Mouse (Mus musculus) CH12.LX (cell line): ENCODE measurements around the gene Pla1a. TPM values are rescaled to one million over a fixed set of nuclear protein-coding genes. Genes with fewer than 3 reads are reported as not detected.

ENCODE experiments used
- DNase-seq: peaks from one replicate; pipeline ENCODE4 v3.0.0-alpha.2; 2013; ENCODE audit errors: extremely low read depth
- H3K27ac ChIP-seq: 2 replicates; pipeline ENCODE4 v1.5.1; 2012; ENCODE audit warnings: low read depth, mild to moderate bottlenecking, control low read depth, moderate library complexity; ENCODE audit not compliant: insufficient read depth
- H3K27me3 ChIP-seq: replicated peaks from 2 replicates; pipeline ENCODE3; 2012; ENCODE audit warnings: inconsistent platforms
- H3K36me3 ChIP-seq, 2 experiments: replicated peaks in 1 of 2; 2 replicates each; pipeline versions ENCODE3 to v1.6.1; 2012; ENCODE audit warnings: inconsistent platforms in 1 of 2, low read length in 1 of 2, mild to moderate bottlenecking in 1 of 2, mixed read lengths in 1 of 2, moderate library complexity in 1 of 2; ENCODE audit not compliant: control insufficient read depth in 1 of 2, insufficient read depth in 1 of 2
- H3K4me1 ChIP-seq, 2 experiments: 2 replicates each; pipeline ENCODE4 v1.6.1; 2012; ENCODE audit warnings: inconsistent platforms in 1 of 2, moderate library complexity in 1 of 2; ENCODE audit not compliant: insufficient read depth in 2 of 2, control insufficient read depth in 1 of 2
- H3K4me2 ChIP-seq: 2 replicates; pipeline ENCODE4 v1.6.1; 2012; ENCODE audit warnings: low read depth, mild to moderate bottlenecking, control low read depth; ENCODE audit not compliant: poor library complexity, insufficient read depth, severe bottlenecking
- H3K4me3 ChIP-seq, 3 experiments: fragments of 150-350 bp in 1 of 3; sonication (generic) in 1 of 3; replicated peaks in 1 of 3; 2 replicates each; pipeline versions ENCODE3 to v1.5.1; 2011 to 2012; ENCODE audit warnings: low read depth in 2 of 3, low read length in 2 of 3, mild to moderate bottlenecking in 2 of 3, moderate library complexity in 2 of 3, control low read depth in 1 of 3, improper control_type of control experiment in 1 of 3, inconsistent platforms in 1 of 3, mixed read lengths in 1 of 3; ENCODE audit not compliant: poor library complexity in 1 of 3
- H3K79me2 ChIP-seq: replicated peaks from 2 replicates; pipeline ENCODE4 v1.6.1; 2012; ENCODE audit warnings: mild to moderate bottlenecking, moderate library complexity; ENCODE audit not compliant: control insufficient read depth, poor library complexity, insufficient read depth, severe bottlenecking; ENCODE audit errors: extremely low read depth
- H3K9ac ChIP-seq: 2 replicates; pipeline ENCODE4 v1.6.1; 2012; ENCODE audit warnings: low read depth, mild to moderate bottlenecking, control low read depth, moderate library complexity; ENCODE audit not compliant: insufficient read depth
- H3K9me3 ChIP-seq: replicated peaks from 2 replicates; pipeline ENCODE3; 2012; ENCODE audit warnings: low read length, inconsistent platforms, mixed read lengths
- BHLHE40 ChIP-seq: IDR thresholded peaks from 2 replicates; pipeline ENCODE4 v1.6.1; 2011; ENCODE audit warnings: mild to moderate bottlenecking, low read depth, low read length, improper control_type of control experiment
- CHD1 ChIP-seq: IDR thresholded peaks from 2 replicates; pipeline ENCODE4 v1.6.1; 2012; ENCODE audit warnings: low read depth, low read length, improper control_type of control experiment, inconsistent platforms
- CHD2 ChIP-seq: IDR thresholded peaks from 2 replicates; pipeline ENCODE4 v1.6.1; 2011; ENCODE audit warnings: low read length, improper control_type of control experiment
- CTCF ChIP-seq, 2 experiments: IDR thresholded peaks in 1 of 2; conservative IDR thresholded peaks in 1 of 2; 2 replicates each; pipeline ENCODE4 v1.5.1; 2011 to 2012; ENCODE audit warnings: low read depth in 2 of 2, low read length in 2 of 2, improper control_type of control experiment in 1 of 2, inconsistent platforms in 1 of 2, mild to moderate bottlenecking in 1 of 2, moderate library complexity in 1 of 2
- E2F4 ChIP-seq: IDR thresholded peaks from 2 replicates; pipeline ENCODE4 v1.6.1; 2011; ENCODE audit warnings: low read depth, low read length, improper control_type of control experiment; ENCODE audit not compliant: insufficient replicate concordance
- ELF1 ChIP-seq: IDR thresholded peaks from 2 replicates; pipeline ENCODE4 v1.6.1; 2014; ENCODE audit warnings: low read depth, mild to moderate bottlenecking, inconsistent platforms, low read length, improper control_type of control experiment
- EP300 ChIP-seq: IDR thresholded peaks from 2 replicates; pipeline ENCODE4 v1.6.1; 2011; ENCODE audit warnings: low read length, improper control_type of control experiment
- ETS1 ChIP-seq: conservative IDR thresholded peaks from 2 replicates; pipeline ENCODE4 v1.6.1; 2012; ENCODE audit warnings: low read depth, mild to moderate bottlenecking, inconsistent platforms, low read length, improper control_type of control experiment, moderate library complexity
- GABPA ChIP-seq: IDR thresholded peaks from 2 replicates; pipeline ENCODE4 v1.6.1; 2012; ENCODE audit warnings: low read depth, low read length, improper control_type of control experiment, inconsistent platforms; ENCODE audit not compliant: insufficient replicate concordance
- HCFC1 ChIP-seq: IDR thresholded peaks from 2 replicates; pipeline ENCODE4 v1.6.1; 2012; ENCODE audit warnings: low read depth, mild to moderate bottlenecking, inconsistent platforms, low read length, improper control_type of control experiment
- IRF4 ChIP-seq: IDR thresholded peaks from 2 replicates; pipeline ENCODE4 v1.6.1; 2014; ENCODE audit warnings: low read depth, mild to moderate bottlenecking, inconsistent platforms, low read length, improper control_type of control experiment
- JUN ChIP-seq: IDR thresholded peaks from 2 replicates; pipeline ENCODE4 v1.6.1; 2011; ENCODE audit warnings: low read depth, mild to moderate bottlenecking, low read length, improper control_type of control experiment, moderate library complexity; ENCODE audit not compliant: insufficient read depth
- JUND ChIP-seq: conservative IDR thresholded peaks from 2 replicates; pipeline ENCODE4 v1.6.1; 2011; ENCODE audit warnings: low read depth, low read length, improper control_type of control experiment
- KAT2A ChIP-seq: IDR thresholded peaks from 2 replicates; pipeline ENCODE4 v1.6.1; 2012; ENCODE audit warnings: low read length, improper control_type of control experiment, inconsistent platforms; ENCODE audit not compliant: insufficient replicate concordance
- MAFK ChIP-seq: IDR thresholded peaks from 2 replicates; pipeline ENCODE4 v1.6.1; 2011; ENCODE audit warnings: low read length, improper control_type of control experiment; ENCODE audit not compliant: insufficient replicate concordance
- MAX ChIP-seq: IDR thresholded peaks from 2 replicates; pipeline ENCODE4 v1.6.1; 2011; ENCODE audit warnings: low read length, improper control_type of control experiment
- MAZ ChIP-seq: IDR thresholded peaks from 2 replicates; pipeline ENCODE4 v1.6.1; 2012; ENCODE audit warnings: low read depth, mild to moderate bottlenecking, inconsistent platforms, low read length, improper control_type of control experiment, moderate library complexity
- MEF2A ChIP-seq: IDR thresholded peaks from 2 replicates; pipeline ENCODE4 v1.6.1; 2014; ENCODE audit warnings: low read depth, mild to moderate bottlenecking, inconsistent platforms, low read length, improper control_type of control experiment, borderline replicate concordance
- MXI1 ChIP-seq: IDR thresholded peaks from 2 replicates; pipeline ENCODE4 v1.6.1; 2011; ENCODE audit warnings: mild to moderate bottlenecking, low read depth, low read length, improper control_type of control experiment
- MYC ChIP-seq: IDR thresholded peaks from 2 replicates; pipeline ENCODE4 v1.6.1; 2011; ENCODE audit warnings: low read depth, mild to moderate bottlenecking, improper control_type of control experiment, low read length
- NELFE ChIP-seq: IDR thresholded peaks from 2 replicates; pipeline ENCODE4 v1.6.1; 2011; ENCODE audit warnings: low read depth, low read length, improper control_type of control experiment
- NRF1 ChIP-seq: IDR thresholded peaks from 2 replicates; pipeline ENCODE4 v1.6.1; 2014; ENCODE audit warnings: low read depth, mild to moderate bottlenecking, inconsistent platforms, low read length, improper control_type of control experiment, moderate library complexity
- PAX5 ChIP-seq: IDR thresholded peaks from 2 replicates; pipeline ENCODE4 v1.6.1; 2012; ENCODE audit warnings: low read length, inconsistent platforms, mixed read lengths
- POLR2A ChIP-seq: IDR thresholded peaks from 2 replicates; pipeline ENCODE4 v1.6.1; 2011; ENCODE audit warnings: low read depth, mild to moderate bottlenecking, improper control_type of control experiment, low read length
- POLR2AphosphoS2 ChIP-seq: IDR thresholded peaks from 2 replicates; pipeline ENCODE4 v1.6.1; 2011; ENCODE audit warnings: low read depth, low read length, improper control_type of control experiment
- RAD21 ChIP-seq: IDR thresholded peaks from 2 replicates; pipeline ENCODE4 v1.6.1; 2011; ENCODE audit warnings: low read depth, mild to moderate bottlenecking, low read length, improper control_type of control experiment, moderate library complexity
- RCOR1 ChIP-seq: conservative IDR thresholded peaks from 2 replicates; pipeline ENCODE4 v1.6.1; 2012; ENCODE audit warnings: low read depth, mild to moderate bottlenecking, inconsistent platforms, low read length, improper control_type of control experiment
- SIN3A ChIP-seq: IDR thresholded peaks from 2 replicates; pipeline ENCODE4 v1.6.1; 2012; ENCODE audit warnings: low read length, improper control_type of control experiment, inconsistent platforms
- SMC3 ChIP-seq: IDR thresholded peaks from 2 replicates; pipeline ENCODE4 v1.6.1; 2011; ENCODE audit warnings: low read depth, low read length, improper control_type of control experiment
- TBP ChIP-seq: conservative IDR thresholded peaks from 2 replicates; pipeline ENCODE4 v1.6.1; 2011; ENCODE audit warnings: low read depth, low read length, improper control_type of control experiment
- TCF12 ChIP-seq: IDR thresholded peaks from 2 replicates; pipeline ENCODE4 v1.6.1; 2014; ENCODE audit warnings: low read depth, mild to moderate bottlenecking, inconsistent platforms, low read length, improper control_type of control experiment
- UBTF ChIP-seq: IDR thresholded peaks from 2 replicates; pipeline ENCODE4 v1.6.1; 2012; ENCODE audit warnings: low read depth, mild to moderate bottlenecking, inconsistent platforms, low read length, improper control_type of control experiment, moderate library complexity
- USF1 ChIP-seq: IDR thresholded peaks from 2 replicates; pipeline ENCODE4 v1.6.1; 2014; ENCODE audit warnings: low read depth, mild to moderate bottlenecking, inconsistent platforms, low read length, improper control_type of control experiment
- USF2 ChIP-seq: conservative IDR thresholded peaks from 2 replicates; pipeline ENCODE4 v1.6.1; 2011; ENCODE audit warnings: low read depth, low read length, improper control_type of control experiment
- ZC3H11A ChIP-seq: IDR thresholded peaks from 2 replicates; pipeline ENCODE4 v1.6.1; 2012; ENCODE audit warnings: low read depth, mild to moderate bottlenecking, inconsistent platforms, low read length, improper control_type of control experiment
- ZKSCAN1 ChIP-seq: IDR thresholded peaks from 2 replicates; pipeline ENCODE4 v1.6.1; 2012; ENCODE audit warnings: low read depth, inconsistent platforms, low read length, improper control_type of control experiment, borderline replicate concordance
- ZMIZ1 ChIP-seq: IDR thresholded peaks from 2 replicates; pipeline ENCODE4 v1.6.1; 2012; ENCODE audit warnings: low read depth, mild to moderate bottlenecking, inconsistent platforms, low read length, improper control_type of control experiment
- ZNF384 ChIP-seq: IDR thresholded peaks from 2 replicates; pipeline ENCODE4 v1.6.1; 2012; ENCODE audit warnings: low read depth, low read length, improper control_type of control experiment, inconsistent platforms
- dilution Hi-C: fragments of 300-500 bp; cut with MboI; formaldehyde crosslinking; loops from 2 replicates; pipeline ENCODE4 v1.14.3; 2020; ENCODE audit warnings: low sequenced_read_pairs; ENCODE audit not compliant: extremely low pct_unique_long_range_greater_than_20kb, extremely low pct_ligation_motif_present
- in situ Hi-C: fragments of 300-500 bp; cut with MboI; formaldehyde crosslinking; loops from 3 replicates; pipeline ENCODE4 v1.14.3; 2019; ENCODE audit warnings: low sequenced_read_pairs, low pct_ligation_motif_present, low pct_unique_long_range_greater_than_20kb, mixed read lengths
- polyA plus RNA-seq: library from polyadenylated mRNA; unstranded; fragments of >175 nt; gene quantifications from 2 replicates; pipeline ENCODE4 v1.2.1, GENCODE M21; 2012; ENCODE audit warnings: low read depth; ENCODE audit not compliant: insufficient read length
- total RNA-seq, 2 experiments: library from RNA; depleted of rRNA; stranded (reverse); fragments of 300-350 nt in 1 of 2; fragments of >200 nt in 1 of 2; gene quantifications; 2 replicates each; pipeline ENCODE4 v1.2.3; 2012 to 2014

Gene Pla1a
- total and polyA plus RNA-seq, 3 experiments = 9.3 to 27.9 (median 14.3) TPM

DNA sequence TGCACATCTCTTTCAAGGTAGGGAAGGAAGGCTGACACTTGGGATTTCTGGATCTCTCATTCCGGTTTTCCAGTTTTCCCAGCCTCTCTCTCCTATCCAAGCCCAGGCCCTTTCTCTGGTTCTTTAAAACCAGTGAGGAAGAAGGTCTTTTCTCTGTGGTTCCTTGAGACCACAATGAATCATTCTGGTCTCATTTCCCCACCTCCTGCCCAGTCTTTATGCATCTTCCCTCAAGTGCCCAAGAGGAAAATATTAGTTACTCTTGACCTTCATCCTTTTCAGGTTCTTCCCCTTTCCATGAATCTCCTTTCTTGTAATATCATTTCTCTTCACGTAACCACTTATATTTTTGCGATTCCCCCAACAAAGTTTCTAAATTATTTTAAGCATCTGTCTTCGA, 47.2 kb downstream of the Pla1a start:
- Histone ChIP-seq H3K9ac (peak overlapping the region; percentile 49), H3K9me3 (no peaks in the 10 kb centered on the region), H3K27ac (peak overlapping the region; percentile 89), H3K79me2 (0 out of 2 replicates have a peak, but pooled peaks cover 2% of the 10 kb centered on the region), H3K4me3 (no peak overlapping the region), H3K36me3 (no peaks in the 10 kb centered on the region), H3K4me2 (peak overlapping the region; percentile 37), H3K27me3 (no peaks in the 10 kb centered on the region), H3K4me1 (peaks cover 34 to 54% of the 10 kb centered on the region in 2 experiments)
- TF ChIP-seq ETS1 (peak; percentile 97), ZC3H11A (no peak), MAFK (peak; percentile 84), KAT2A (no peak), ZNF384 (0 out of 2 replicates have a peak, but pooled peaks have one; percentile 31), IRF4 (peak; percentile 97), NRF1 (no peak), MEF2A (peak; percentile 90), BHLHE40 (peak; percentile 92), MXI1 (no peak), POLR2AphosphoS2 (no peak), TBP (0 out of 2 replicates have a peak, but pooled peaks have one; percentile 44), MAZ (peak; percentile 89), SMC3 (peak; percentile 10; the same call in 1 of the 2 replicates), ZKSCAN1 (no peak), JUN (peak; percentile 97), HCFC1 (no peak), ELF1 (no peak), CHD2 (peak; percentile 87), TCF12 (peak; percentile 88), NELFE (no peak), CTCF (conservative IDR thresholded peaks at IDR 0.05 in 1 of 2, IDR thresholded peaks at IDR 0.05 in 1 of 2; ENCODE audit: low read depth in 2 of 2, low read length in 2 of 2) (no peak), ZMIZ1 (no peak), UBTF (no peak), EP300 (peak; percentile 99), GABPA (no peak), SIN3A (0 out of 2 replicates have a peak, but pooled peaks have one; percentile 63), MYC (0 out of 2 replicates have a peak, but pooled peaks have one; percentile 30), POLR2A (no peak), E2F4 (no peak), USF1 (no peak), JUND (peak; percentile 97), MAX (no peak; the same call in 1 of the 2 replicates), USF2 (no peak), CHD1 (no peak), RCOR1 (peak; percentile 97), PAX5 (no peak), RAD21 (no peak; the same call in none of the 2 replicates)
- in situ Hi-C loops = no loop called here
- DNase-seq = no peak
- dilution Hi-C loops = no loop called here
